Mouse (Mus musculus): ENCODE data around the gene Mbl2. TPM values are rescaled to one million over a fixed set of nuclear protein-coding genes. Genes with fewer than 3 reads are reported as not detected.

The Mbl2 gene
- polyA plus RNA-seq (2012; ENCODE audit: low replicate concordance): not detected in 2 replicates

GRCm38 (mm10) chr19:30232691-30233090 is at the start of gene Mbl2:
TSS of gene Mbl2 (plus strand) at chr19:30232942.

Other genes with a start within 250 kb of the Mbl2 start
- not detected in 2 replicates for gene Trpd52l3, start 229.2 kb upstream of the Mbl2 start, polyA plus RNA-seq (2012; ENCODE audit: low replicate concordance)
- 11.6 and 28.2 TPM in 2 replicates for gene Uhrf2, start 202.4 kb upstream of the Mbl2 start, polyA plus RNA-seq (2012; ENCODE audit: low replicate concordance)
- not detected in 2 replicates for gene Gldc, start 57.5 kb upstream of the Mbl2 start, polyA plus RNA-seq (2012; ENCODE audit: low replicate concordance)